Mouse (Mus musculus): ENCODE data around the gene Fhod1.

DNA sequence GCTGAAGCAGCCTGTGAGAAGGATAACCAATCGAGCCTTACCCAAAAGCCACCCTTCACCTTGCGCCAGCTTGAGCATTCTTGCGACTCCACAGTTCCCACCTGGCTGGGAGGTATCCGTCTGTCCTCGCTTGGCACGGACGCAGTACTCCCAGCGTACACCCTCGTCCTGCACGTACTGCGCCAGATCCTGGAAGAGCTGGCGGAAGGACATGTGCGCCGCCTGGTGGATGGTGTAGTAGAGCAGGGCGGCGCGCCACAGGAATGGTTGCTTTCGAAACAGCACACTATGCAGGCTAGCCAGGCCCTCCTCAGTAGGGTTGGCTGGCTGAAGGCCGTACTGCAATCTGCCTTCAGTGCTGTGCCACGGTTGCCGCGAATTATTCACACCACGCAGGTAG, 64.7 kb downstream of the Fhod1 start:
- no peak for TF ChIP-seq POLR2A (IDR thresholded peaks at IDR 0.05; ENCODE audit: borderline replicate concordance, extremely low read depth, low read depth, low read length)
- TF ChIP-seq CTCF (IDR thresholded peaks at IDR 0.05; ENCODE audit: insufficient read depth, low read length): peak; percentile 75

Data from lung, adult 2 months (tissue).